Mouse (Mus musculus) C2C12 (cell line): ENCODE measurements around the gene Zfp442. TPM values are rescaled to one million over a fixed set of nuclear protein-coding genes. Genes with fewer than 3 reads are reported as not detected.
"Not testable (repeated sequence)": the region's sequence is repeated elsewhere in the genome, so short reads cannot be mapped to it uniquely, and the experiment has no call there.

Source experiments
- H3K27me3 ChIP-seq: one replicate; pipeline ENCODE4 v1.6.1; 2011; ENCODE audit not compliant: control insufficient read depth, insufficient read depth, insufficient read length
- H3K36me3 ChIP-seq: one replicate; pipeline ENCODE4 v1.6.1; 2011; ENCODE audit not compliant: control insufficient read depth, insufficient read depth
- H3K4me3 ChIP-seq: one replicate; pipeline ENCODE4 v1.5.1; 2011; ENCODE audit warnings: mild to moderate bottlenecking, control low read depth; ENCODE audit not compliant: poor library complexity, insufficient read depth, severe bottlenecking
- H3K79me2 ChIP-seq: one replicate; pipeline ENCODE4 v1.6.1; 2011; ENCODE audit not compliant: control insufficient read depth, insufficient read depth
- H3K79me3 ChIP-seq: one replicate; pipeline ENCODE4 v1.6.1; 2011; ENCODE audit warnings: low read depth, control low read depth
- H3ac ChIP-seq: one replicate; pipeline ENCODE3; 2011; ENCODE audit warnings: low read depth; ENCODE audit not compliant: control insufficient read depth, insufficient read length
- CEBPB ChIP-seq: IDR thresholded peaks from one replicate; pipeline ENCODE4 v1.6.1; 2011; ENCODE audit warnings: low read depth, mild to moderate bottlenecking, control low read depth, moderate library complexity
- CTCF ChIP-seq: IDR thresholded peaks from one replicate; pipeline ENCODE4 v1.5.1; 2011; ENCODE audit not compliant: control insufficient read depth, insufficient read depth, insufficient read length
- FOSL1 ChIP-seq: IDR thresholded peaks from one replicate; pipeline ENCODE4 v1.8.0; 2011; ENCODE audit warnings: mild to moderate bottlenecking, low read length; ENCODE audit not compliant: poor library complexity, insufficient read depth, severe bottlenecking
- MAX ChIP-seq: IDR thresholded peaks from one replicate; pipeline ENCODE4 v1.6.1; 2011; ENCODE audit warnings: mild to moderate bottlenecking, control low read depth
- MYOD1 ChIP-seq: IDR thresholded peaks from one replicate; pipeline ENCODE4 v1.6.1; 2011; ENCODE audit warnings: low read depth; ENCODE audit not compliant: control insufficient read depth, insufficient read length
- MYOG ChIP-seq: IDR thresholded peaks from one replicate; pipeline ENCODE4 v1.6.1; 2011; ENCODE audit not compliant: control insufficient read depth, insufficient read length; ENCODE audit errors: extremely low read depth
- USF1 ChIP-seq: IDR thresholded peaks from one replicate; pipeline ENCODE4 v1.6.1; 2011; ENCODE audit warnings: low read depth, mild to moderate bottlenecking, control low read depth, moderate library complexity
- long read RNA-seq, 2 experiments: library from polyadenylated mRNA; unstranded; transcript quantifications; one replicate each; pipeline ENCODE4 v2.0.0; 2019 to 2020
- polyA plus RNA-seq: library from polyadenylated mRNA; unstranded; fragments of >200 nt; fragmentation: generic; extraction: Trizol; gene quantifications from one replicate; pipeline ENCODE4 v1.2.1, GENCODE M21; 2012; ENCODE audit warnings: missing spikeins

Gene Zfp442
- polyA plus RNA-seq, result 0.47 TPM
- long read RNA-seq, experiment 1, partial matches to known transcripts, result 0 of 4 reads
- long read RNA-seq, experiment 1, other reads (novel, unspliced or antisense), result 0 of 4 reads
- long read RNA-seq, experiment 2, transcript Zfp442-201 (4 exons, 2,922 nt), result major isoform, 10 of 13 reads
- long read RNA-seq, experiment 2, partial matches to known transcripts, result 2 of 13 reads
- long read RNA-seq, experiment 2, other reads (novel, unspliced or antisense), result 1 of 13 reads

- H3K27me3 ChIP-seq, H3K79me2 ChIP-seq, H3ac ChIP-seq, H3K36me3 ChIP-seq, H3K79me3 ChIP-seq: not testable (repeated sequence)
- peak within 1 kb of the TSS; percentile 34 for H3K4me3 ChIP-seq
These were observed at the start of gene Zfp442 for GRCm38 (mm10) chr2:150451180-150451919. Gene Zfp442 (minus strand): TSS chr2:150451486.

- not testable (repeated sequence) for H3K4me3 ChIP-seq, H3ac ChIP-seq
These were observed 49.1 kb upstream of the Zfp442 start for GRCm38 (mm10) chr2:150500124-150500973.

GRCm38 (mm10) chr2:150493031-150493430 lies 41.7 kb upstream of the Zfp442 start:
- Histone ChIP-seq H3K4me3 (no peak overlapping the region), H3ac (no peak overlapping the region), H3K79me3 (no peaks in the 10 kb centered on the region), H3K79me2 (no peaks in the 10 kb centered on the region), H3K36me3 (no peaks in the 10 kb centered on the region), H3K27me3 (no peaks in the 10 kb centered on the region)
- no peak for TF ChIP-seq USF1
- no peak for TF ChIP-seq FOSL1
- no peak for TF ChIP-seq MYOG
- TF ChIP-seq MYOD1, result no peak
- TF ChIP-seq MAX, result no peak
- TF ChIP-seq CTCF, result no peak
- no peak for TF ChIP-seq CEBPB

More at GRCm38 (mm10) chr2:150500124-150500973, 49.1 kb upstream of the Zfp442 start:
- H3K79me2 ChIP-seq, H3K36me3 ChIP-seq, H3K79me3 ChIP-seq, H3K27me3 ChIP-seq: not testable (repeated sequence)

GRCm38 (mm10) chr2:150484939-150485778 lies 33.9 kb upstream of the Zfp442 start, which contains the start of gene Zfp345:
Gene Zfp345 (minus strand): TSS chr2:150485091.
- H3ac ChIP-seq, H3K79me2 ChIP-seq, H3K79me3 ChIP-seq, H3K36me3 ChIP-seq, H3K27me3 ChIP-seq: not testable (repeated sequence)
- H3K4me3 ChIP-seq, result peak within 1 kb of the TSS; percentile 11

GRCm38 (mm10) chr2:150439084-150439483 lies 12.2 kb downstream of the Zfp442 start:
- not testable (repeated sequence) for H3ac ChIP-seq, H3K36me3 ChIP-seq, H3K79me2 ChIP-seq, H3K4me3 ChIP-seq, H3K27me3 ChIP-seq, H3K79me3 ChIP-seq

- H3K79me2 ChIP-seq, H3K36me3 ChIP-seq, H3K79me3 ChIP-seq, H3ac ChIP-seq, H3K4me3 ChIP-seq, H3K27me3 ChIP-seq: not testable (repeated sequence)
These were observed 39.1 kb downstream of the Zfp442 start for GRCm38 (mm10) chr2:150412146-150412545.
